Mouse (Mus musculus) B cell, adult 67 days (primary cell): ENCODE measurements around the gene Ccnt1. TPM values are rescaled to one million over a fixed set of nuclear protein-coding genes. Genes with fewer than 3 reads are reported as not detected.

Source experiments
- total RNA-seq, 2 experiments: library from RNA; stranded (reverse); gene quantifications; 4 replicates each; pipeline ENCODE4 v1.2.4; 2023

Ccnt1 gene
- total RNA-seq: 100 to 1,000 TPM; 134 to 143 TPM

DNA sequence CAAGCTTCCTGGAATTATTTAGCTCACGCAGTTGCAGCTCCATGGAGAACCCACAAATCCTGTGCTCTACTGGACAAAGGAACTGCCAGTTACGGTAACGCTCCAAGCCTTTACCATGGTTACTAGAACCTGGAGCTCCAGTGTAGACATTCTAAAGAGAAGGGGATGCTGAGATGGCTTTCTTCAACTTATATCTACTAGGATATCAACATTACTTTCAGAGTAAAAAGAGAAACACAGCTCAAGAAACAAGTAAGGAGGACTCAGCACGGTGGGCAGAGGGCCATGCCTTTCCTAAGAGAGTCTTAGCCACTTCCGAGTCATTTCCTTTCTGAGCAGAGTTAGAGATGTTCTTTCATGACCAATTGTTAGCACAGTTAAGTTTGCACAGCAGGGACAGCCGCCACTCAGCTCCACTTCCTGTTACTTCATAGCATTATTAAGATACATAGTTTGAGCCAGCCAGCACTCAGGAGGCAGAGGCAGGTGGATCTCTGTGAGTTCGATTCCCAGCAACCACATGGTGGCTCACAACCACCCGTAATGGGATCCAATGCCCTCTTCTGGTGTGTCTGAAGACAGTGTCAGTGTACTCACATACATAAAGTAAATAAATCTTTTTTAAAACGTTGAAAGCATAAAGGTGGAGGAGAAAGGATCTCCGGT, at the start of gene Ccnt1, which contains the start of gene 4930415O20Rik:
Gene Ccnt1, minus strand, starts transcription at position 51 of the 666 bp plus-strand sequence.
Gene 4930415O20Rik, plus strand, starts transcription at position 132 of the 666 bp plus-strand sequence.

GRCm38 (mm10) chr15:98609331-98610130, 38.8 kb upstream of the Ccnt1 start, which contains the start of gene Adcy6:
Gene Adcy6, minus strand, starts transcription at chr15:98610076.

DNA sequence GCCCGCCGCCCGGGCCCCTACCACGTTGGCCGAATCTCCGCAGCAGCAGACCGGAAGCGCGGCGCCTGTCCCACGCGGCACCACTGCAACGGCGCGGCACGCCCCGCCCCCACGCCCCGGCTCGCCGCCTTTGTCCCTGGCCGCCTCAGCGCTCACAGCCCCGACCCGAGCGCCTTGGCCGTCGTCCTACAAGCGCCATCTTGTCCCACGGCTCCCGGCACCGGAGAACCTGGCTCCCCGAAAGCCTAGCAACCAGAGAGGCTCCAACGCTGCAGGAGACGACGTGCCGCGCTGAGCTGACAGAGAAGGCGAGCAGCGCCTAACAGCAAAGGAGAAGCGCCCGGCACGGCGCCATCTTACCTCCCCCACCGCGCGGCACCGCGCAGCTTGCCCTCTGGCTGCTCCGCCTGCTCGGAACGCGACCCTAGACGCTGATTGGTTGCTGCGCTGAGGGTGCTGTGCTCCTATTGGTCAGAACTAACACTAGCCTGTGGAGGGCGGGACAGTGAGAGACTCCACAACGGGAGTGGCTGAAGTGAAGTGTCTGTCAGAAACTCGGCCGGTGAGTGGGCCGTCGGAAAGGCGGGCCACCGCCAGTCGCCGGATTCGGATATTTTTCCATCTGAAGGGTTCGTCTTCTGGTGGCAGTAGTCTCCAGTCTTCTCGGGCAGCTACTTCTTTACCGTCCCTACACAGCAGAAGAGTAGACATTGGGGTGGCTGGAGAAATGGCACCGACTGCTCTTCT, 36.7 kb downstream of the Ccnt1 start, which contains the start of gene Kansl2:
Gene Kansl2, minus strand, starts transcription at position 384 of the 747 bp plus-strand sequence.

GRCm38 (mm10) chr15:98492102-98492501, 78.6 kb downstream of the Ccnt1 start, which contains the start of gene Olfr279:
Gene Olfr279, plus strand, starts transcription at chr15:98492402.

Other genes starting within 250 kb of the Ccnt1 start
- gene Olfr284, start 229.9 kb downstream of the Ccnt1 start, total RNA-seq: not detected
- not detected for gene Olfr283, start 190.0 kb downstream of the Ccnt1 start, total RNA-seq
- not detected for gene Olfr282, start 139.7 kb downstream of the Ccnt1 start, total RNA-seq
- gene Olfr281, start 118.3 kb downstream of the Ccnt1 start, total RNA-seq: not detected
- not detected for gene OR5BS1P, start 101.0 kb downstream of the Ccnt1 start, total RNA-seq
- gene Lalba, start 88.2 kb downstream of the Ccnt1 start, total RNA-seq: under 1 TPM in 1 of 2 experiments, not detected in 1; 0.75 TPM
- not detected for gene Olfr279, start 78.5 kb downstream of the Ccnt1 start, total RNA-seq
- gene Kansl2, start 36.7 kb downstream of the Ccnt1 start, total RNA-seq: 10 to 100 TPM; 80.7 to 85.4 TPM
- gene 4930415O20Rik, start 81 bp upstream of the Ccnt1 start, total RNA-seq: not detected
- gene Adcy6, start 39.2 kb upstream of the Ccnt1 start, total RNA-seq: 1 to 10 TPM; 4.3 to 4.5 TPM
- gene Cacnb3, start 59.9 kb upstream of the Ccnt1 start, total RNA-seq: not detected
- gene Ddx23, start 92.0 kb upstream of the Ccnt1 start, total RNA-seq: 100 to 1,000 TPM; 134 to 152 TPM
- not detected for gene Rnd1, start 106.5 kb upstream of the Ccnt1 start, total RNA-seq
- gene Ccdc65, start 137.3 kb upstream of the Ccnt1 start, total RNA-seq: not detected
- gene Fkbp11, start 157.3 kb upstream of the Ccnt1 start, total RNA-seq: 10 to 100 TPM; 24.6 to 26.6 TPM
- 10 to 100 TPM; 89.5 to 91.6 TPM for gene Arf3, start 192.3 kb upstream of the Ccnt1 start, total RNA-seq
- gene Wnt10b, start 207.2 kb upstream of the Ccnt1 start, total RNA-seq: under 1 TPM; 0.83 to 0.87 TPM
- gene Wnt1, start 218.9 kb upstream of the Ccnt1 start, total RNA-seq: not detected
- gene Ddn, start 238.6 kb upstream of the Ccnt1 start, total RNA-seq: under 1 TPM; 0.23 to 0.30 TPM